Mouse (Mus musculus) adrenal gland, adult 18-20 months (tissue): ENCODE data around the gene Abhd15. TPM values are rescaled to one million over a fixed set of nuclear protein-coding genes. Genes with fewer than 3 reads are reported as not detected.
"Not testable (repeated sequence)": the region's sequence is repeated elsewhere in the genome, so short reads cannot be mapped to it uniquely, and the experiment has no call there.

Experiments used
- DNase-seq, 2 experiments: peaks; one replicate each; pipeline ENCODE4 v3.0.0; 2021 to 2022; ENCODE audit warnings: low spot score in 2 of 2
- total RNA-seq, 2 experiments: library from RNA; stranded (reverse); gene quantifications; 1 replicate in 1 of 2; 2 replicates in 1 of 2; pipeline ENCODE4 v1.2.3; 2021

Abhd15 gene
- total RNA-seq, 2 experiments from 2014 or later = 16.7 to 27.6 TPM

DNA sequence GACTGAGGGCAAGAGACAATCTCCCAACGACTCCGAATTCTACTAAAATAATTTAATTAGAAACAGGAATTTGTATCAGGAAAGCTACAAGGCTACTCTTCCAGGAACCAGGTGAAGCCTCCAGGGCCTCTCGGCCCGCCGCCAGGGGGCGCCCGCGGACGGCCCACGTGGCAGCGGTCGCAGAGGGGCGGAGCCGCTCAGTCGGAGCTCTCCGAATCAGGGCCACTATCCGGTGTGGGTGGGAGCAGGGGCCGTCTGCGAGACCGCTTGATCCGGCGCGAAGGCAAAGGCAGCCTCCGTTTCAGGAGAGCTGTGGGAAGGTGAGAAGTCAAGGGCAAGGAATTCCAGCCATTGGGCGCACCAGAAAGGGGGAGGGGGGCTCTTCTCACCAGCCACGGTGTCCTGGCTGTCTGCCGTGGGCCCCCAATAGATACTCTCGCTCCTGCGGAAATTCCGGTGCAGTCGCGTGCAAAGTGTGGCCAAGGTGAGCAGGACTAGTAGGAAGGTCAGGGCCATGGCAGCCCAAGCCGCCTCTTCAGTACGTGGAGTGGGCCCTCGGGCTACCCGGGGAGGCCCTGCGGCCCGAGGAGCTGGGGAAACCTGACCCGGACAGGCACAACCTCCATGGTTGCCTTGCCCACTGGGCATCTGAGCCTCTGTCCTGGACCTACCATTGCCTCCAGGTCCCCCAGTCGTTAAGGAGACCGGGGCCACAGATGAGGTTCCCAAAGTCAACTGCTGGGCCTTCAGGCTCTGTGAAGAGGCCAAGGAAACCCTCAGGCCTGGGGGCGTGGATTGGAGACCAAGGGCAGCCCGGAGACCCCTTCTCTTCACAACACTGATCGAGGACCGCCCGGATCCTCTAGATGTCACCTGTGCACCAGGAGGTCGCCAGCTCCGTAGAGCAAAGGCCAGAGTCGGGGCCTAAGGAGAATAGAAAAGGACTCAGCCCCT, 6.6 kb upstream of the Abhd15 start:
- peak; percentile 83 to 90 for DNase-seq

DNA sequence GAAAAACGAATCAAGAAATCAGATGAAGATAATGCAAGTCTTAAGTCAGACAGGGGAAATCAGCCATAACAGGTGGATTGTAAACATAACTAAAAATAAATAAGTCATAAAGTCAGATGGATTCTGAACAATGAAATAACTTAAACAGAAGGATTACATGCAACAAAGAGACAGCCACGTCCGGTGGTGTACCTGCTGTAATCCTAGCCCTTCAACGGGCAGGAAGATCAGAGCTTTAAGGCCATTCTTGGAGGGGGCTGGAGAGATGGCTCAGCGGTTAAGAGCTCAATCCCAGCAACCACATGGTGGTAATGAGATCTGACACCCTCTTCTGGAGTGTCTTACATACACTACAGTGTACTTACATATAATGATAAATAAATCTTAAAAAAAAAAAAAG, 3.6 kb upstream of the Abhd15 start:
- DNase-seq = no peak

DNA sequence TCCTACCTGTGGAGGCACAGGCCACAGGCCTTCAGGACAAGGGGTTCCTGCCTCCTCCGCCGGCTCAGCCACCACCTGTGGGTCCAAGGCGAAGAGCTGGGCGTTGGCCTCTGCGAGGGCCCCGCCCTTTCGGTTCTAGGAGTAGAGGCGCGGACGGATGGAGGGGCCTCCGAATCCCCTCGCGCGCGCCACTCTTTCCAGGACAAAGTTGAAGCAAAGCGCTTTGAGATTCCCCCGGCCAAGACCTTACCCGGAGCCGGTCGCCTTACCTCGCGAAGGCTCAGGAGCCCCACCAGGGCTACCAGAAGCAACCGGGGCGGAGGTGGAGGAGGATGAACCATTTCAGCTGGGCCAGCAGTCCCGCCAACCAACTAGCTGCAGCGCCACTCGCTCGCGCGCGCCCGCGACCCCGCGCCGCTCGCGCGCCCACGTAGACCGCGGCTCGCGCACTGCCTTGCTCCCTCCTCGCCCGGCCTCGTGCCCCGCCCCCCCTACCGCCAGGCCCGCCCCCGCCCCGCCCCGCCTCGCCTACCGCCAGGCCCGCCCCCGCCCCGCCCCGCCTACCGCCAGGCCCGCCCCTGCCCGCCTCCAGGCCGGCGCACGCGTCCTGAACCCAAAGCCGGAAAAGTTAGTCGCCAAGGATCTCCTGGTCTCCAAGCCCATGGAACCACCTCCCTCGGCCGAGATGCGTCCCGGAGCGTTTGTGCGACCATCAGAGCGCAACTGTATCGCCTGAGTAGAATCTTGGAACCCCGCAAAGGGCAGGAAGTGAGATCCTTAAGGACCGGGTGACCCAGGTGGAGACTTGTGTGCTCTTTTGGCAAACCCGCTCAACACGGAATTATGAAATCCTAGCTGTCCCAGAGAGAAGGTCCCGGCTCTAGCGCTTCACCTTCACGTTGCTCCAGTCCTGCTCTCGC, 1.8 kb upstream of the Abhd15 start:
- peak; percentile 82 to 86 for DNase-seq

DNA sequence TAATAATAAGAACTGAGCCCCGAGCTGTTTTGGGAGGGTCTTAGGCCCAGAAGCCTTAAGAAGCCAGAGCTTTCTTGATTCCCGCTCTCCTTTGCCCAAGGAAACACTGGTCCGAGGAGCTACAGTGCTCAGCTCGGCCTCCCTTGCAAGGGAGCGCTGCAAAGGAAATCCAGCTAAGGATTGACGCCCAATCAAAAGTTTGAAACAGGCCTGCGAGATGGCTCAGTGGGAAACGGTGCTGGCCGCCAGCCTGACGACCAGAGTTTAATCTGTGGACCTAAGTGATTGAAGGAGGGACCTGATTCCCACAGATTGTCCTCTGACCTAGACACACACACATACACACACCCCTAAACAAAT, 1.1 kb upstream of the Abhd15 start:
- peak in 1 of 2 experiments; percentile 31 for DNase-seq

DNA sequence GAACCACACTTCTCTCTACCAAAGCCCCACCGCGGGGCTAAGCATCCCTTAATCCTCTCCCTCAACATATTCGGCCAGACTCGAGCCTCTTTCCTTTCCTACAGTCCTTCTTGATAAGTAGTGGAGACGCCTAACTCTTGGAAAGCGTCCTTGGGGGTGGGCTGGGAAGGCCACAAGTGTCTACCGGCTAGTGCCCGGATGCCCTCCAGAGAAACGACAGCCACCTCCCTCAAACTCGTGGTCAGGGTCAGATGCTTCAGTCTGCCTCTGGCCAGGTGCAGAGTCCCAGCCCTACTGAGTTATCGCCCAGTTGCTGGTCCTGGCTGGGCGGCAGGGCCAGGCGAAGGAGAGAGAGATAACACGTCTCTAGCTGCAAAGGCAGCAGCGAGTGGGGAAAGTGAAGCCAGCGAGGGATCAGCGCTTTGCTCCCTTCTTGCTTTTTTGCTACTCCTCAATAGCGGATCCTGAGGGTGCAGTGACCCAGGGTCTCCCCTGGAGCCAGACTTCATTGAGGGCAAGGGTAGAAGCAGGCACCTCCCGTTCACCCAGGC, 565 bp upstream of the Abhd15 start:
- DNase-seq = peak in 1 of 2 experiments; percentile 44

DNA sequence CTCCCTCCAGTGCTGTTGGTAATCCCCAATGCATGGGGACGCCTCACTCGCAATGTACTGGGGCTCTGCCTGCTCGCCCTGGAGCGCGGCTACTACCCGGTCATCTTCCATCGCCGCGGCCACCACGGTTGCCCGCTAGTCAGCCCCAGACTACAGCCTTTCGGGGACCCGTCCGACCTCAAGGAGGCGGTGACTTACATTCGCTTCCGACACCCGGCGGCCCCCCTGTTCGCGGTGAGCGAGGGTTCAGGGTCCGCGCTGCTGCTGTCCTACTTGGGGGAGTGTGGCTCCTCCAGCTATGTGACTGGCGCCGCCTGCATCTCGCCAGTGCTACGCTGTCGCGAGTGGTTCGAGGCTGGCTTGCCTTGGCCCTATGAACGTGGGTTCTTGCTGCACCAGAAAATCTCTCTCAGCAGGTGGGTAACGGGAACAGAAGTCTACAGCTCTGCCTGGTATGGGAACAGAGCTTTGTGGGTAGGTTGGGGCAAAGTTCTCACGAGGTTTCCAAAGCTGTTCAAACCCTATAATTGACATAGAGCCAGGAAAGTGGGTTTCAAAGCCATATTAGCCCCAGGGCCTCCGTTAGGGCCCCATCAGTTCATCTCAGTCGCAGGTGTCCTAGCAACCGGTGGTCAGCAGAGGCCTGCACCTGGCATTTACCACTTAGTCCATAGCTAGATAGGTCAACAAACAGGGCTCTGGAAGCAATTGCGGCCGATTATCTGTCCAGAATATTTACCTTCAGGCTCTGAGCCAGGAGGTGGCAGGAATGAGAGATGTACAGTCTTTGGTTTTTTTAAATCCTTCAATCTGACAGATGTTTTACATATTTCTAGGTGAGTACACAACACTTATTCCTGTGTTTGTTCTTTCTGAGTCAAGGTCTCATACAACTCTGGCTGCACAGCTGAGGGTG, 974 bp downstream of the Abhd15 start, which contains the start of gene Trp53i13:
Trp53i13 (minus strand) TSS at position 344 of the 916 bp plus-strand sequence.
- DNase-seq = peak in 1 of 2 experiments; percentile 38

DNA sequence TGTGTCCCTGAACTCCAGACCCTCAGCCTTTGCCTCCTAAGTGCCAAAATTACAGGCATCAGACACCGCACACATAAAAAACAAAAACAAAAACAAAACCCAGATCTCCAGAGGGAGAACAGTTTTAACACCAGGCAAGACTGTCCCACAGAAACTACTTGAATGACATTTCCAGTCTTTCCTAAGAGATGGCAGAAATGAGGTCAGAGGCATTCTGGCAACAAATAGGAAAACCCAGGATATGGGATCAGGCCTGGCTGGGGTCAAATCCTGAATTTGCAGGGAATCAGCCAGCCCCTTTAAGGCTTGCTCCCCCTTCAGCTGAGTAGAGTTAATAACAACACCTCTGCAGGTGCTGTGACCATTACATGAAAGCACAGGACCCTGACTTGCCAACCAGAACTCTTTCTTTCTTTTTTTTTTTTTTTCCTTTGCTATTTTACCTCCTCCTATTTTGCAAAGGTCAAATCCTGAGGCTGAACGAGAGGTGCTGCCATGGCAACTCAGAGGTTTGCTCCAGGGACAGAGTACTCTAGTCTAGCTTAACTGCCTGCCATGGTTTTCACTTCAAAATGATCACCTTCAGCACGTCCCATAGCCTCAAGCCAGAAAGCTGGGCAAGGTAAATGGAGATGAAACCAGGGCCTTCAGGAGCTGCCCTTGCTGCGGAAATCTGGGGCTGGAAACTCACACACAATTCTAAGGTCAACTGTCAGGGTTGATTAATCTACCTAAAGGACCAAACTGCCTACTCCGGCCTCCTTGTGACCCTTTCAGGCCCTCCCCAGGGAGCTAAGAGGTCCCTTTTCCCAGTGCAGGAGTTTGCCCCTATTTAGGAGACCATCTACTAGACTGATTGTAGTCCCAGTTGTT, 1.9 kb downstream of the Abhd15 start:
- DNase-seq = no peak

DNA sequence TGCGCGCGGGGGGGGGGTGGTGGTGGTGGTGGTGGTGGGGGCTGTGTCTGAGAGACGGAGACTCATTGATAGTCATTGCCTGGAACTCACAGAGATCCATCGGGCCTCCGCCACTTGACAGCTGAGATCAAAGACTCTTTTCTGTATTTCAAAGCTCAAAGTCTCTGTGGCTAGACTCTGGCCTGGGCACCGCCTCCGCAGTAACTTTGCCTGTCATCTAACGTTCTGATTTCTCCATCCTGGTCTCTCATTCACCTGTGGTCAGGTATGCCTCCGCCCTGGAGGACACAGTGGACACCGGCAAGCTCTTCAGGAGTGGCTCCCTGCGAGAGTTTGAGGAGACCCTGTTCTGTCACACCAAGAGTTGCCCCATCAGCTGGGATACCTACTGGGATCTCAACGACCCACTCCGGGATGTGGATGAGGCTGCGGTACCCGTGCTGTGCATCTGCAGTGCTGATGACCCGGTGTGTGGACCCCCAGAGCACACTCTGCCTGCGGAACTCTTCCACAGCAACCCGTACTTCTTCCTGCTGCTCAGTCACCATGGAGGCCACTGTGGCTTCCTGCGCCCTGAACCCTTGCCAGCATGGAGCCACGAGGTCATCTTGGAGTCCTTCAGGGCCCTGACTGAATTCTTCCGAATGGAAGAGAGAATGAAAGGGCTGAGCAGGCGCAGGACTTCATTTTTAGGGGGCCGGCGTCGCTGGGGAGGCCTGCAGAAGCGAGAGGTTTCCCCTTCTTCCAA, 3.3 kb downstream of the Abhd15 start:
- peak in 1 of 2 experiments; percentile 30 for DNase-seq

DNA sequence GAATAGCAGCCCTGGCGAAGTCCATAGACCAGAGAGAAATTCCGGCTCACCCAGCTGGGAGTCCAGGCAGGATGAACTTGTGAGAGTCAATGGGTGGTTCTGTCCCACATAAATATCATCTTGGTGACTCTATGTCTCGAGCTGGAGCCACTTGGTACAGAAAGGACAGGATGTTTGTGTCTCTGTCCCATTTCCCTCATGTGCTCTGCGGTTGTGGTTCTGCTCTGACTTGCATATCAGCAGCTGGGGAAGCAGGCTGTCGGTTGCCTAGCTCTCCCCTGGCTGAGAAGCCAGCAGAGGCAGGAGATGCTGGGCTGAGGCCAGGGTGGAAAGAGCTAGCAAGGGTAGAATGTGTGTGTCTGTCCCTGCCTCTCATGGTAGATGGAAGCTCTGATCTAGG, 4.1 kb downstream of the Abhd15 start, which contains the start of gene Gm10392:
Gm10392 (minus strand) TSS at position 156 of the 400 bp plus-strand sequence.
- peak in 1 of 2 experiments; percentile 40 for DNase-seq

DNA sequence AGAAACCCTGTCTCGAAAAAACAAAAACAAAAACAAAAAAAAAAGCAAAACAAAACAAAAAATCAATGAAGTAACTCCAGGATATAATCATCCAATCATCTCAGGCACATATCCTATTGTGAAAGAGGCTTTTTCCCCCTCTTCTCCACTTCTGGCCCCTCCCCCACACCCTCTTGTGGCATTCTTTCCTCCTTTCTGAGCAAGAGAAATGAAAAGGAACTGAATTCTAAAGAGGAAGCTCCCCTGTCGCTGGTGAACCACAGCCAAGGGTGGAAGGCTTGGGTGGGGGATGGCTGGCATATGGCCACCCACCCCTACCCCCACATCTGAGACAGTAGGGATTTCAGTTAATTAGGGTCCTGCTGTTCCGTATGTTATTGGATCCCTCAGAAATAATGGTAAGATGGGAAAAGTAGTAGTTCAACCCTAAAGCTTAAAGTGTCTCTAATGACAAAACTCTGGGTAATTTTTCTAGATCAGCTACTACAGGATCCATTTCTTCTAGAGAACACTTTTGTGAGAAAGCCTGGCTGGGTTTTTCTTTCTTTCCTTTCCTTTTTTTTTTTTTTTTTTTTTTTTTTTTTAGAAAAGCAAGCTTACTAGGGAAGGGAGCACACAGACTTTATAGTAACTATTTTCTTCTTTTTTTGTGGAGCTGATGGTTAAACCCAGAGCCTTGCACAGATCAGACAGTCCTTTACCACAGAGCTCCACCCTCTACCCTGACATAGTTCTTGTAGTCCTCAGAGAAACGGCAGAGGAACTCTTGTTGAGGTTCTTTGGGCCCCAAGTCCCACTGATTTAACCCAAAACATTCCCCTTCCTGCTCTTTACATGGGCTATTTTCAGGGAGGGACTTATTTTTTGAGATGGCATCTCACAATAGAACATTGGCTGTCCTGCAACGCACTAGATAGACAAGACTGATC, 5.9 kb downstream of the Abhd15 start:
- DNase-seq = no peak

DNA sequence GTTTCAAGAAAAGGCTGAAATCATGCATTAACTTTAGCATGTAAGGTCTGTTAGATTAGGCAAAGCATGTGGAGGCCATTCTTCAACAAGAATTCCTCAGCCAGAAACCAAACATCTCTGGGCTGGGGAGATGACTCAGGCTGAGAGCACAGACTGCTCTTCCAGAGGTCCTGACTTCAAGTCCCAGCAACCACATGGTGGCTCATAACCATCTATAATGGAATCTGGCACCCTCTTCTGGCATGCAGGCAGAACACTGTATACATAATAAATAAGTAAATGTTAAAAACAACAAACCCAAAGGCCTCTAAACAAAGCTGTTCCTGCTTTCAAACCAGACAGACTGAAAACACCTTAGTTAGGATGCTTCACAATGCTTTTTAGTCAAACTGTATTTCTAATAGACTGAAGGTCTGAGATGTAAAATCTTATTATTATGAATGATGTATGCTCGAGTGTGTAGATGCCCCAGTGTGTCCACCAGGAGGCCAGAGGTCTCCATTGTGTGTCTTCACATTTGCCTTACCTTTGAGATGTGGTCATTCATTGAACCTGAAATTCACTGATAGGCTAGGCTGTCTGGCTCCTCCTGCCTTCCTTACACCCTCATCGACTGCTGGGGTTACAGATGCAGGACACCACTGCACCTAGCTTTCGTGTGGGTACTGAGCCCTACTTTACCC, 11.0 kb downstream of the Abhd15 start:
- DNase-seq = no peak

DNA sequence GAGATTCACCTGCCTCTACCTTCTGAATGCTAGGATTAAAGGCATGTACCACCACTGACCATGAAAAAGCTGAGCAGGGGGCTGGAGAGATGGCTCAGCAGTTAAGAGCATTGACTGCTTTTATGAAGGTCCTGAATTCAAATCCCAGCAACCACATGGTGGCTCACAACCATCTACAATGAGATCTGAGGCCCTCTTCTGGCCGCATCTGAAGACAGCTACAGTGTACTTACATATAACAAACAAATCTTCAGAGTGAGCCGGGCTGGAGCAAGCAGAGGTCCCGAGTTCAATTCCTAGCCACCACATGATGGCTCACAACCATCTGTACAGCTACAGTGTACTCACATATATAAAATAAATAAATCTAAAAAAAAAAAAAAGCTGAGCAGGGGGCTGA, 13.5 kb downstream of the Abhd15 start:
- not testable (repeated sequence) for DNase-seq

DNA sequence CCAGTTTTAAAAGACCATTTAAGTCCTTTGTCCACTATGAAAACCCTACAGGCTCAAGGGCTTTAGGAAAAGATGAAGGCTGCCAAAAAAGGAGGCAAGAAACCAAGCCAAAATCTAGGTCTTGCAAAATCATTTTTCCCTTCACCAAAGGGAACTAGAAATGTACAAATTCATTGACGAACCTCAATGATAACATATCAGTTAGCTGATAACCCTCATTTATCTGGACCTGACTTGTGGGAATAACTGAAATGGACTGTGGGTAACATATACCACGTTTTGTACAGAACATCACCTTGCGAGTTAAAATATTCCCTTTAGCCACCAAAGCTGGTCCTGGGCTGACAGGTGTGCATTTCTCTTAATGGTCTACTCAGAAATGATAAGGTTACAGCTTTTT, 14.7 kb downstream of the Abhd15 start:
- DNase-seq = no peak

DNA sequence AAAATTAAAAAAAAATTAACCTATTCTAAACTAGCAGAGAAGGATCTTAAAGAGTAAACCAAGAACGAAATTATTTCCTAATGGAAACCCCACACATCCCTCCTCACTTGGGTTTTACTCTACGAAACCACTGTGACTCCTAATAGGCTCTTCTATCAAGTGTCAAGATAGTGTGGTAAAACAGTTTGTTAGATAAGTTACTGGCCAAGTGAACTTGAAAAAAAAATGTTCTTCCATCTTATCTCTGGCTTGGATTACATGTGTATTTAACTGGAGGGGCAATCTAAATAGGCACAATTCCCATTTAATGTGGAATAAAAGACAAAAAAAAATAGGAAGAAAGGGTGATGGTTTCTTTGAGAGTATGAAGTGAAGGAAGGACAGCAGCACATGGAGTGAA, 15.9 kb downstream of the Abhd15 start:
- no peak for DNase-seq

DNA sequence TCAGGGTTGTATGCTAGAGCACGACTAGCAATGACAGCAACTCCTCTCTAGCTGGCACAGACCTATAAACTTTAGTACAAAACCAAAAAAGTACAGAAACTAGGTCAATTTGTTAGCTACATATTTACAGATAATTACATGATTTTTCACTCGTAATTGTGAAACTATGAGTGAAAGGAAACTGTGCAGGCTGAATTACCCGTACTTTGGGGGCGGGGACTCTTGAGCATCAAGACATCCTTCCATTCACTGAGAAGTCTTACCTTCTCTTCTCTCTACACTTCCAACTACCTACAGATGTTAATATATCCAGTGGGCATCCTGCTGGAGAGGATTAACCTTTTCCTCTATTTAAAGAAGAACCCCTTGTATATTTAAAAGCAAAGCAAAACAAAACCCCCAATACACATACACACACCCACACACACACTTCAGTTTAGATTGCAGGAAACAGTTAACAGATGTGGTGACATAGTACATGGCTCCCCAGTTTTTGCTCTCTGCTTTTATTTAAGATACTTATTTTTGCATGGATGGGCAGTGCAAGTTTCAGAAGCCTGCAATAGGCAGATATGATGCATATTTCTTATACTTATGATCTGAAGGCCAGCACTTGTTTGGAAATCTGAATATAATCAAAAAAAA, 17.4 kb downstream of the Abhd15 start:
- no peak for DNase-seq

DNA sequence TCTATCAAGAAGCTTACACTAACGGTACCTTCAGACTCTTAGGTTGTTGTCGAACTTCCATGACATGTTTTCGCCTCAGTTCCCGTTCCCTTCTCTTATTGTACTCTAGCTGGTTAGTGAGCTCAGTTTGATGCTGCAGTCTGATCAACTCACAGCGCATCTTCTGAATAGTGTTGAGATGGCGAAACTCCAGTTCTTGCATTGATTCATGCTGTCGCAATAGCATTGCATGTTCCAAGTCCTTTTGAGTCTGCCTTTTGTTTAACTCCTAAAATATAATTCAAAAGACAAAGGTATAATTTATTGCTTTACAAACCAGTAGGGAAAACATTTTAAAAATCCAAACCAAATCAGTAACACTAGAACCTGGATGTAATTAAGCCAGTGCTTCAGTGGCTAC, 30.3 kb downstream of the Abhd15 start:
- DNase-seq = no peak
